Mouse (Mus musculus) effector memory CD4-positive, alpha-beta T cell, adult 7 months (primary cell): ENCODE measurements around the gene Eral1. TPM values are rescaled to one million over a fixed set of nuclear protein-coding genes. Genes with fewer than 3 reads are reported as not detected.

Experiments used
- polyA plus RNA-seq: library from polyadenylated mRNA; unstranded; fragments of 100-300 nt; shearing (Covaris generic); gene quantifications from one replicate; pipeline ENCODE4 v1.2.1, GENCODE M21; 2017

The Eral1 gene
- polyA plus RNA-seq, result 32.3 TPM

DNA sequence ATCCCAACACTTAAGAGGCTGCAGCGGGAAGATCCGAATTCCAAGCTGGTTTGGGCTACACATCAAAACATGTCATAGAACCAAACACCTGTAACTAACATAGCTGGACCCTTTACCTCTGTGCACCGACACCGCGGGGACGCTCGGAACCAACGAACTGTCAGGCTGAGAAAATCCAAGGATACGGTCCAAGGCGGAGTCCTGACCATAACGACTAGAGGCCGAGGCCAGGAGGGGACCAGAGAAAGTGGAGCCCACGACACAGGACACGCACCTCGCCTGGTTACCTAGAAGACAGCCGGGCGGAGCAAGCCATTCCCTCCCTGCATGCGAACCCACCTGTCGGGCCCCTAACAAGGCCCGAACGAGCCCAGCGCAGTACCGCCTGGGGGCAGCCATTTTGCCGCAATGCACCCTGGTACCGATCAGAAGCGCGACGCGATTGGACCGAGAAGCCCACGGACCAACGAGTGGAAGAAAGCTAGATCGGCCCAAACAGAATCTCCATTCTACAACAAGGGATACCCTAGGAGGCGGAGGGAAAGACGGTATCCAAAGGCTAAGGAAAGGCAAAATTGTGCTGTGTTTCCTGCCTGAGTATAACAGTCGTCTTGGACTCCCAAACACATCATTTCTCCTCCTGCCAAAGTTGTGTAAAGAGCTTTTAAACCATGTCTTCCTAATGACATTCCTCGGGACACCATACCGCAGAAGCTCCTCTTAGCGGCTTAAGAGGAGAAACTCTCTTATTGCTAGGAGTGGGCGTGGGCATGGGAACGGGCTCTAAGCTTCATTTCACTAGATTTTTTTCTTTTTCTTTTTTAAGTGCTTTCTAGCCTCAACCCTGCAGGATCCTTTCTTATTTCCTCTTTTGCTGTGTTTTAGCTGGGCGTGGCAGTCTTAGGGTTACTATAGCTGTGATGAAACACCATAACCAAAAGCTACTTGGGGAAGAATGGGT is at the start of gene Eral1:
Eral1 (minus strand) TSS at position 423 of the 961 bp plus-strand sequence.

GRCm38 (mm10) chr11:78094504-78095143 is 14.4 kb upstream of the Eral1 start, which contains the start of gene Fam222b:
Gene Fam222b, plus strand, starts transcription at chr11:78094660.

GRCm38 (mm10) chr11:78037831-78038752 is 42.1 kb downstream of the Eral1 start, which contains the start of gene Flot2:
Gene Flot2, plus strand, starts transcription at chr11:78037931.

GRCm38 (mm10) chr11:78031947-78032808 is 48.0 kb downstream of the Eral1 start, which contains the start of gene Dhrs13:
Gene Dhrs13, plus strand, starts transcription at chr11:78032280.

Other genes with a start within 250 kb of the Eral1 start
- gene Pipox, start 186.3 kb downstream of the Eral1 start, polyA plus RNA-seq, result 0.62 TPM
- 0.34 TPM for gene Sez6, start 149.6 kb downstream of the Eral1 start, polyA plus RNA-seq
- gene Phf12, start 97.6 kb downstream of the Eral1 start, polyA plus RNA-seq, result 31.7 TPM
- gene Dhrs13, start 48.1 kb downstream of the Eral1 start, polyA plus RNA-seq, result 3.2 TPM
- 21.3 TPM for gene Flot2, start 42.5 kb downstream of the Eral1 start, polyA plus RNA-seq
- gene Fam222b, start 14.3 kb upstream of the Eral1 start, polyA plus RNA-seq, result 16.0 TPM
- 113 TPM for gene Traf4, start 85.2 kb upstream of the Eral1 start, polyA plus RNA-seq
- 17.3 TPM for gene Nek8, start 96.3 kb upstream of the Eral1 start, polyA plus RNA-seq
- 8.1 TPM for gene Tlcd1, start 96.3 kb upstream of the Eral1 start, polyA plus RNA-seq
- gene Rpl23a, start 103.2 kb upstream of the Eral1 start, polyA plus RNA-seq, result 1,583 TPM
- gene Rab34, start 108.0 kb upstream of the Eral1 start, polyA plus RNA-seq, result not detected
- gene Proca1, start 113.0 kb upstream of the Eral1 start, polyA plus RNA-seq, result 0.28 TPM
- gene Sdf2, start 165.4 kb upstream of the Eral1 start, polyA plus RNA-seq, result 114 TPM
- gene Supt6, start 165.6 kb upstream of the Eral1 start, polyA plus RNA-seq, result 35.0 TPM
- 57.3 TPM for gene 2610507B11Rik, start 181.4 kb upstream of the Eral1 start, polyA plus RNA-seq
- 0.52 TPM for gene BC030499, start 210.5 kb upstream of the Eral1 start, polyA plus RNA-seq
- gene Spag5, start 221.1 kb upstream of the Eral1 start, polyA plus RNA-seq, result 0.88 TPM
- gene Aldoc, start 242.6 kb upstream of the Eral1 start, polyA plus RNA-seq, result 6.8 TPM
- 69.6 TPM for gene Pigs, start 248.0 kb upstream of the Eral1 start, polyA plus RNA-seq